In the genomic region with DNA sequence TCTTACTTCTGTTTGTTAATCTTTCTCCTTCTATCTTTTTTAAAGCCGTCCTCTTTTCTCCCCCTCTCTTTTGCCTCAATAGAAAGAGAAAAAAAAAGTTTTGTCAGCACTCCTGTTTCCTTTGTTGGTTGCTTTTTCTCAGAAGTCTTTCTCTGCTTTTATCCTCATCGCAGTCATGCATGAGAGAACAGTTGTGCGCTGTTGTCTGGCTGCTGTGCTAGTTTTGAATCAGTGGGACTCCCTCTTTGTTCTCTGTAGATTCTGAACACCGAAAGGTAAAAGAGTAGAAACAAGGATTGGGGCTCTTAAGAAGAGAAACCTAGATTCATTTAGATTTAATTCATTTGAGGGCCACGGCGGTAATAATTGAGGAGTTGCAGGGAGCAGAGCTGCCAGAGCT, we compare ENCODE assay signal across 19 mouse cellular contexts.
DNase-seq lines count a peak whose midpoint lies in the region; ATAC-seq lines count a peak whose summit lies in the region.
"Had no signal": no experiment of that assay in that cellular context is flagged by ENCODE, and none has a peak within 500 bp of the region (broad histone marks: within the 10 kb centered on the region; RNA-seq: fewer than 3 reads in every experiment).

No protein-coding gene starts in this region.

- H3K4me2 ChIP-seq in hindbrain, embryonic 13.5 days = no peak overlapping the region
- no peak overlapping the region for H3K4me2 ChIP-seq in hindbrain, embryonic 11.5 days (replicated peaks; ENCODE audit: low read depth, low read length)
- H3K4me2 ChIP-seq in midbrain, embryonic 12.5 days (replicated peaks) = peak overlapping the region; percentile 31
- H3K4me2 ChIP-seq in kidney, embryonic 15.5 days = no peak overlapping the region
- H3K4me2 ChIP-seq: heart, embryonic 13.5 days; intestine, embryonic 15.5 days; liver, embryonic 12.5 days had no signal

- DNase-seq in hindbrain, embryonic 10.5 days (ENCODE audit: low spot score) = no peak
- DNase-seq in embryo, embryonic 10.5 days (ENCODE audit: low spot score) = peak; percentile 24
- peak; percentile 18 for DNase-seq in hindbrain, embryonic 11.5 days (ENCODE audit: low spot score)
- DNase-seq in kidney, postnatal 25 days = no peak
- no peak for DNase-seq in gastrocnemius, adult 18-20 months (ENCODE audit: low spot score)
- DNase-seq: B cell, adult 2 months; cerebellum, adult 2 months; gastrocnemius, postnatal 10 days; heart, adult 18-20 months; kidney, adult 9 months; lung, adult 2 months; lung, postnatal 36 days; thymus, postnatal 25 days had no signal

- no peaks in the 10 kb centered on the region for H3K36me3 ChIP-seq in hindbrain, embryonic 10.5 days
- H3K36me3 ChIP-seq in hindbrain, embryonic 13.5 days = no peaks in the 10 kb centered on the region
- H3K36me3 ChIP-seq in hindbrain, embryonic 11.5 days (ENCODE audit: control insufficient read depth, insufficient read depth, low read length) = no peaks in the 10 kb centered on the region
- H3K36me3 ChIP-seq in midbrain, embryonic 12.5 days = no peaks in the 10 kb centered on the region
- H3K36me3 ChIP-seq in kidney, embryonic 15.5 days = no peaks in the 10 kb centered on the region
- H3K36me3 ChIP-seq: heart, embryonic 13.5 days; intestine, embryonic 15.5 days; liver, embryonic 12.5 days had no signal

- H3K9me3 ChIP-seq in hindbrain, embryonic 10.5 days = no peaks in the 10 kb centered on the region
- H3K9me3 ChIP-seq in hindbrain, embryonic 13.5 days = no peaks in the 10 kb centered on the region
- no peaks in the 10 kb centered on the region for H3K9me3 ChIP-seq in hindbrain, embryonic 11.5 days (ENCODE audit: control insufficient read depth, low read length)
- no peaks in the 10 kb centered on the region for H3K9me3 ChIP-seq in midbrain, embryonic 12.5 days
- no peaks in the 10 kb centered on the region for H3K9me3 ChIP-seq in kidney, embryonic 15.5 days (replicated peaks)
- H3K9me3 ChIP-seq: heart, embryonic 13.5 days; intestine, embryonic 15.5 days; liver, embryonic 12.5 days had no signal

- H3K4me1 ChIP-seq in hindbrain, embryonic 10.5 days (replicated peaks) = peaks cover 13% of the 10 kb centered on the region; the same call in 1 of the 2 replicates
- H3K4me1 ChIP-seq in hindbrain, embryonic 13.5 days (replicated peaks) = no peaks in the 10 kb centered on the region
- no peaks in the 10 kb centered on the region for H3K4me1 ChIP-seq in hindbrain, embryonic 11.5 days (replicated peaks; ENCODE audit: control insufficient read depth, insufficient read depth, low read length)
- H3K4me1 ChIP-seq in midbrain, embryonic 12.5 days = peaks cover 7% of the 10 kb centered on the region; the same call in 1 of the 2 replicates
- no peaks in the 10 kb centered on the region for H3K4me1 ChIP-seq in kidney, embryonic 15.5 days
- H3K4me1 ChIP-seq: heart, embryonic 13.5 days; intestine, embryonic 15.5 days; liver, embryonic 12.5 days had no signal

- H3K4me3 ChIP-seq in hindbrain, embryonic 10.5 days = peak overlapping the region; percentile 11; the same call in 1 of the 2 replicates
- no peak overlapping the region for H3K4me3 ChIP-seq in hindbrain, embryonic 13.5 days
- H3K4me3 ChIP-seq in hindbrain, embryonic 11.5 days (ENCODE audit: low read depth, low read length) = no peak overlapping the region
- no peak overlapping the region for H3K4me3 ChIP-seq in midbrain, embryonic 12.5 days
- H3K4me3 ChIP-seq in kidney, embryonic 15.5 days (replicated peaks) = no peak overlapping the region
- H3K4me3 ChIP-seq: heart, embryonic 13.5 days; intestine, embryonic 15.5 days; liver, embryonic 12.5 days had no signal

- WGBS in hindbrain, embryonic 10.5 days = 42% methylated on average over 6 of the region's 6 CpGs
- WGBS in hindbrain, embryonic 13.5 days = 23% methylated on average over 6 of the region's 6 CpGs
- WGBS in hindbrain, embryonic 11.5 days = 34% methylated on average over 6 of the region's 6 CpGs
- 33% methylated on average over 6 of the region's 6 CpGs for WGBS in midbrain, embryonic 12.5 days
- 79% methylated on average over 6 of the region's 6 CpGs for WGBS in kidney, embryonic 15.5 days

- H3K27ac ChIP-seq in hindbrain, embryonic 10.5 days = peak overlapping the region; percentile 73
- H3K27ac ChIP-seq in hindbrain, embryonic 13.5 days = no peak overlapping the region
- peak overlapping the region; percentile 42; the same call in 1 of the 2 replicates for H3K27ac ChIP-seq in hindbrain, embryonic 11.5 days (ENCODE audit: low read depth, low read length)
- peak overlapping the region; percentile 73 for H3K27ac ChIP-seq in midbrain, embryonic 12.5 days (replicated peaks)
- H3K27ac ChIP-seq in kidney, embryonic 15.5 days = no peak overlapping the region
- H3K27ac ChIP-seq: heart, embryonic 13.5 days; intestine, embryonic 15.5 days; liver, embryonic 12.5 days had no signal

- peaks cover 24% of the 10 kb centered on the region for H3K27me3 ChIP-seq in hindbrain, embryonic 10.5 days (ENCODE audit: insufficient read depth, poor library complexity, severe bottlenecking)
- no peaks in the 10 kb centered on the region for H3K27me3 ChIP-seq in hindbrain, embryonic 13.5 days
- H3K27me3 ChIP-seq in hindbrain, embryonic 11.5 days (ENCODE audit: control insufficient read depth, insufficient read depth, low read length) = no peaks in the 10 kb centered on the region
- H3K27me3 ChIP-seq in midbrain, embryonic 12.5 days = no peaks in the 10 kb centered on the region
- no peaks in the 10 kb centered on the region for H3K27me3 ChIP-seq in kidney, embryonic 15.5 days
- H3K27me3 ChIP-seq: heart, embryonic 13.5 days; intestine, embryonic 15.5 days; liver, embryonic 12.5 days had no signal

- no peak for ATAC-seq in hindbrain, embryonic 13.5 days (ENCODE audit: low FRiP score)
- no peak for ATAC-seq in hindbrain, embryonic 11.5 days (ENCODE audit: low FRiP score)
- ATAC-seq in midbrain, embryonic 12.5 days (ENCODE audit: low FRiP score, low read depth) = peak; percentile 64; the same call in 1 of the 2 replicates
- no peak for ATAC-seq in kidney, embryonic 15.5 days (replicated peaks; ENCODE audit: low FRiP score)
- ATAC-seq: intestine, embryonic 15.5 days; liver, embryonic 12.5 days had no signal

- H3K9ac ChIP-seq in hindbrain, embryonic 13.5 days = no peak overlapping the region
- H3K9ac ChIP-seq in hindbrain, embryonic 11.5 days (ENCODE audit: low read depth, low read length) = no peak overlapping the region
- H3K9ac ChIP-seq in midbrain, embryonic 12.5 days (replicated peaks) = no peak overlapping the region
- H3K9ac ChIP-seq in kidney, embryonic 15.5 days = no peak overlapping the region
- H3K9ac ChIP-seq: heart, embryonic 13.5 days; intestine, embryonic 15.5 days; liver, embryonic 12.5 days had no signal

Comparison
In these comparisons a context has a peak if more than half of its experiments do, and no peak if none do; other contexts are left out.
1. DNase-seq: peak in embryo, embryonic 10.5 days (single experiment) and hindbrain, embryonic 11.5 days (single experiment); none in hindbrain, embryonic 10.5 days (single experiment), kidney, postnatal 25 days (0 of 2) and gastrocnemius, adult 18-20 months (single experiment).
2. H3K27ac ChIP-seq: peak in hindbrain, embryonic 10.5 days (single experiment), hindbrain, embryonic 11.5 days (single experiment) and midbrain, embryonic 12.5 days (single experiment); none in hindbrain, embryonic 13.5 days (single experiment) and kidney, embryonic 15.5 days (single experiment).